Mouse (Mus musculus) testis, adult 2 months (tissue): ENCODE measurements at regions not wholly inside any gene's neighbourhood (a gene's known extent, or its start where the extent isn't known, plus 50 kb on each side); places are given as distances from the start of the nearest gene placed in this dataset.

Experiments used
- CTCF ChIP-seq: fragments of 200-500 bp; IDR thresholded peaks from 2 replicates; pipeline ENCODE4 v1.5.1; 2012; ENCODE audit warnings: low read depth, mild to moderate bottlenecking, inconsistent platforms, low read length, moderate library complexity; ENCODE audit not compliant: control insufficient read depth, insufficient read depth, insufficient replicate concordance
- POLR2A ChIP-seq: fragments of 200-500 bp; IDR thresholded peaks from 2 replicates; pipeline ENCODE4 v1.6.1; 2012; ENCODE audit warnings: low read depth, mild to moderate bottlenecking, inconsistent platforms, low read length, moderate library complexity; ENCODE audit not compliant: control insufficient read depth

DNA sequence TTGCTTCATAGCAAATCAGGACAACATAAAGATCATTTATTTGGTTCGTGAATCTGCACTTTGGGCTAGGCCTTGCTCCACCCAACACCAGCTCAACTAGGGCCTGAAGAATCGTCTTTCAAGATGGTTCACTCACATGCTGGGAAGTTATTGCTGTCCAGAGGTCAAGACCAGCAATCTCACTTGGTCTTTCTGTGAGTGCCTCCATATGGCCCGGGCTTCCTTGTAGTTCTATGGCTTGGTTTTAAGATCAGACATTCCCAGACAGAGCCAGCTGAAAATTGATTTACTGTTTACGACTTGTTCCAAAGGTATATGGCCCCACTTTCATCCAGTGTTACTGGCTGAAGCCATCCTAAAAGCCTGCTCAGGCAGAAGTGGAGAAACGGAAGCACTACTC, 84.7 kb upstream of the Csl start:
- TF ChIP-seq CTCF, result no peak
- TF ChIP-seq POLR2A, result no peak
